Mouse (Mus musculus) forebrain, embryonic 12.5 days (tissue): Measurements from ENCODE around the gene Plekhm2. TPM values are rescaled to one million over a fixed set of nuclear protein-coding genes. Genes with fewer than 3 reads are reported as not detected.

Experiments
- ATAC-seq: fragments of 200-750 bp; cut with Nextera tagmentation; 2 replicates; pipeline ENCODE4 v1.8.0; 2017; ENCODE audit warnings: moderate TSS enrichment; ENCODE audit not compliant: low FRiP score
- H3K27ac ChIP-seq: fragments of 300-500 bp; sonication (generic); 2 replicates; pipeline ENCODE4 v1.5.1; 2016; ENCODE audit warnings: mild to moderate bottlenecking
- H3K27me3 ChIP-seq: fragments of 300-500 bp; sonication (generic); 2 replicates; pipeline ENCODE4 v1.6.1; 2016; ENCODE audit warnings: mild to moderate bottlenecking
- H3K36me3 ChIP-seq: fragments of 300-500 bp; sonication (generic); replicated peaks from 2 replicates; pipeline ENCODE4 v1.6.1; 2016; ENCODE audit warnings: mild to moderate bottlenecking
- H3K4me1 ChIP-seq: fragments of 300-500 bp; sonication (generic); 2 replicates; pipeline ENCODE4 v1.6.1; 2016
- H3K4me2 ChIP-seq: fragments of 300-500 bp; sonication (generic); 2 replicates; pipeline ENCODE4 v1.6.1; 2016; ENCODE audit warnings: mild to moderate bottlenecking, moderate library complexity
- H3K4me3 ChIP-seq: fragments of 300-500 bp; sonication (generic); replicated peaks from 2 replicates; pipeline ENCODE4 v1.5.1; 2016; ENCODE audit warnings: mild to moderate bottlenecking
- H3K9ac ChIP-seq: fragments of 300-500 bp; sonication (generic); 2 replicates; pipeline ENCODE4 v1.6.1; 2016; ENCODE audit warnings: mild to moderate bottlenecking
- H3K9me3 ChIP-seq: fragments of 300-500 bp; sonication (generic); 2 replicates; pipeline ENCODE4 v1.6.1; 2016
- WGBS: fragments of 180-500 bp; shearing (Covaris S2); methylation state at CpG from one replicate; pipeline ENCODE4 v1.1.7; 2016; 5-methylcytosine and 5-hydroxymethylcytosine counted together
- polyA plus RNA-seq: library from polyadenylated mRNA; unstranded; fragments of >200 nt; fragmentation: Nextera tagmentation; extraction: Ambion mirVana; gene quantifications from 2 replicates; pipeline ENCODE4 v1.2.1, GENCODE M21; 2016

The Plekhm2 gene
- polyA plus RNA-seq, 1 experiment from 2014 or later, result 6.6 TPM

- Histone ChIP-seq H3K36me3 (peaks cover 21% of the 10 kb centered on the region), H3K9me3 (no peaks in the 10 kb centered on the region), H3K27me3 (no peaks in the 10 kb centered on the region), H3K4me1 (peaks cover 10% of the 10 kb centered on the region), H3K9ac (no peak overlapping the region), H3K4me2 (no peak overlapping the region), H3K4me3 (no peak overlapping the region), H3K27ac (no peak overlapping the region)
- no peak for ATAC-seq
- WGBS, result 88% methylated on average over 6 of the region's 6 CpGs
Observed at GRCm38 (mm10) chr4:141658846-141659484, 5.7 kb downstream of the Plekhm2 start.

DNA sequence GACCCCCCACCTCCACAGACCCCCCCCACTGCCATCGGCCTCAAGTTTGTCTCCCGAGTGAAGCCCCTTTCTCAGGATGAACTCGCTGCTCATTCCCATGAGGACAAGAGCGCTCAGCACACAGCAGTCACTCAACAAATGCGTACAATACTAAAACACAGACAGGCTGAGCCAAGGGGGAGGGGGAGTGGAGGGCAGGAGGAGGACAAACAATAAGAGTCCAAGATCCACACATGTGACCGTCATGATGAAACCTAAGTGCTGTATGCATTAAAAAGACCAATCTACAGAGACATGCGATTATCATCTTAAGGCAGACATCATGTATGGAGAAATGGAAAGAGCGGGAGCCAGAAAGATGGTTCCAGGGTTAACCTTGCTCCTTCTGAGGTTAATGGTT, 7.8 kb downstream of the Plekhm2 start:
- Histone ChIP-seq H3K27ac (no peak overlapping the region), H3K36me3 (peaks cover 31% of the 10 kb centered on the region)
- 86% methylated on average over 8 of the region's 8 CpGs for WGBS

DNA sequence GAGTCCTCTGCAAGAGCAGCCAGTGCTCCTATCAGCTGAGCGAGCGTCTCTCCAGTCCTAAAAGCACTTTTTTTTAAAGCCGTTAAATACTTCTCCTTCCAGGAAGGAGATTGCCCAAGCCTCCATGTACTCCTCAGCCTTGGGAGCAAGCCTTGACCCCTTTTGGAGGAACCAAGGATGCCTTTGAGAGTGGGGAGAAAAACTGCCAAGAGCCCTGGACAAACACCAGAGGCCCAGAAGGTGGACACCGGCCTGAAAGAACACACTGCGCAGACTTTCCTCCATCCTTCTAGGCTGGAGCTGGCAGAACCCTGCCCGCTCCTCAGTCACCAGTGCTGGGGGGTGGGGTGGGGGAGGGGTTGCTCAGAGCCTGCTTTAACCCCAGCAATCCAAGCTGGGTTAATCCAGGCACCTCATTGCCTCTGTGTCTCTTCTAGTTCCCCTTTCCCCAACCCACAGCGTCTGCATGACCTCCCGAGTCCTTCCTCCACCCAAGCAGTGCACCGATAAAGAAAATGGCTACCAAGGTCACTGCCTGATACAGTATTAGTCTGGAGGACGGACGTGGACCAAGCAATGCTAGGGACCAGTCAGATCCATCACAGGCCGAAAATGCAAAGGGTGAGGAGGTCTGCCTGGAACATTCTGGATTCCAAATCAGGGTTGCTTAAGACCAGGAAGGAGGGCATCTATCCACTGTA, 8.6 kb downstream of the Plekhm2 start:
- no peak overlapping the region for H3K4me3 ChIP-seq
- ATAC-seq, result no peak
- H3K9ac ChIP-seq, result no peak overlapping the region
- H3K4me1 ChIP-seq, result 0 out of 2 replicates have a peak, but pooled peaks cover 3% of the 10 kb centered on the region
- no peak overlapping the region for H3K27ac ChIP-seq
- no peaks in the 10 kb centered on the region for H3K9me3 ChIP-seq
- H3K4me2 ChIP-seq, result no peak overlapping the region
- WGBS, result 91% methylated on average over 12 of the region's 12 CpGs
- no peaks in the 10 kb centered on the region for H3K27me3 ChIP-seq
- H3K36me3 ChIP-seq, result peaks cover 33% of the 10 kb centered on the region

More for the DNA sequence above, 7.8 kb downstream of the Plekhm2 start:
- no peak overlapping the region for H3K4me2 ChIP-seq
- no peaks in the 10 kb centered on the region for H3K9me3 ChIP-seq
- no peaks in the 10 kb centered on the region for H3K27me3 ChIP-seq
- ATAC-seq, result no peak
- no peak overlapping the region for H3K9ac ChIP-seq
- H3K4me3 ChIP-seq, result no peak overlapping the region
- 0 out of 2 replicates have a peak, but pooled peaks cover 3% of the 10 kb centered on the region for H3K4me1 ChIP-seq

GRCm38 (mm10) chr4:141654509-141654908, 10.2 kb downstream of the Plekhm2 start:
- H3K4me1 ChIP-seq, result peaks cover 5% of the 10 kb centered on the region; the same call in 1 of the 2 replicates
- H3K4me2 ChIP-seq, result no peak overlapping the region
- H3K4me3 ChIP-seq, result no peak overlapping the region
- peaks cover 26% of the 10 kb centered on the region for H3K36me3 ChIP-seq
- 92% methylated on average over 6 of the region's 6 CpGs for WGBS
- no peak overlapping the region for H3K27ac ChIP-seq
- no peak overlapping the region for H3K9ac ChIP-seq
- ATAC-seq, result no peak
- H3K27me3 ChIP-seq, result no peaks in the 10 kb centered on the region
- H3K9me3 ChIP-seq, result no peaks in the 10 kb centered on the region

- no peak for ATAC-seq
- peaks cover 12% of the 10 kb centered on the region; the same call in 1 of the 2 replicates for H3K4me1 ChIP-seq
- H3K36me3 ChIP-seq, result peaks cover 26% of the 10 kb centered on the region
- no peak overlapping the region for H3K4me3 ChIP-seq
- H3K27me3 ChIP-seq, result no peaks in the 10 kb centered on the region
- no peaks in the 10 kb centered on the region for H3K9me3 ChIP-seq
- H3K27ac ChIP-seq, result no peak overlapping the region
- H3K9ac ChIP-seq, result no peak overlapping the region
- 94% methylated on average over 13 of the region's 13 CpGs for WGBS
- H3K4me2 ChIP-seq, result no peak overlapping the region
Observed at GRCm38 (mm10) chr4:141653813-141654212, 10.9 kb downstream of the Plekhm2 start.

GRCm38 (mm10) chr4:141653044-141653443, 11.7 kb downstream of the Plekhm2 start:
- H3K36me3 ChIP-seq, result peaks cover 26% of the 10 kb centered on the region
- ATAC-seq, result no peak
- no peaks in the 10 kb centered on the region for H3K9me3 ChIP-seq
- H3K4me3 ChIP-seq, result no peak overlapping the region
- no peak overlapping the region for H3K27ac ChIP-seq
- peaks cover 13% of the 10 kb centered on the region; the same call in 1 of the 2 replicates for H3K4me1 ChIP-seq
- 93% methylated on average over 8 of the region's 8 CpGs for WGBS
- H3K9ac ChIP-seq, result no peak overlapping the region
- H3K4me2 ChIP-seq, result no peak overlapping the region
- H3K27me3 ChIP-seq, result no peaks in the 10 kb centered on the region

GRCm38 (mm10) chr4:141651944-141652343, 12.8 kb downstream of the Plekhm2 start:
- Histone ChIP-seq H3K27me3 (no peaks in the 10 kb centered on the region), H3K36me3 (peaks cover 23% of the 10 kb centered on the region), H3K9ac (no peak overlapping the region), H3K27ac (no peak overlapping the region; the same call in 1 of the 2 replicates), H3K4me1 (peaks cover 10% of the 10 kb centered on the region; the same call in 1 of the 2 replicates), H3K9me3 (no peaks in the 10 kb centered on the region), H3K4me2 (no peak overlapping the region), H3K4me3 (no peak overlapping the region)
- WGBS, result 91% methylated on average over 10 of the region's 10 CpGs
- ATAC-seq, result no peak

DNA sequence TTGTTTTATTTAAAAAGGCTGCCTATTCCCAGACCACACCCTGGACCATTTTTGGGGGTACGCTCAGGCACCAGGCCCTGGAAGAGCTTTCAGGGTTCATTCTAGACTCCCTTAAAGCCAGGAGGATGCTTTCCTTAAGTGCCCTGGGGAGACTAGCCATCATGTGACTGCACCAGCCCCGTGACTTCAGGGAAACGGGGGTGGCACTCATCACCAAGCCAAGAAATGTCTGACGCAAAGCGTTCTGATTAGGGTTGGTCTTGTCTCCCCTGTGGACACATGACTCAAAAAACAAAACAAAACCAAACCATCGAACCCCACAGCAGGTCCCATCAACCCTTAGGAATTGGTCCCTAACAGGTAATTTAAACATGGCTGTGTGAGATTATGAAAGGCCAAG, 13.4 kb downstream of the Plekhm2 start:
- H3K4me2 ChIP-seq, result no peak overlapping the region
- H3K9ac ChIP-seq, result no peak overlapping the region
- H3K4me3 ChIP-seq, result no peak overlapping the region
- peaks cover 10% of the 10 kb centered on the region; the same call in 1 of the 2 replicates for H3K4me1 ChIP-seq
- no peaks in the 10 kb centered on the region for H3K9me3 ChIP-seq
- no peak overlapping the region for H3K27ac ChIP-seq
- 96% methylated on average over 6 of the region's 6 CpGs for WGBS
- H3K36me3 ChIP-seq, result peaks cover 25% of the 10 kb centered on the region
- no peak for ATAC-seq
- H3K27me3 ChIP-seq, result no peaks in the 10 kb centered on the region

DNA sequence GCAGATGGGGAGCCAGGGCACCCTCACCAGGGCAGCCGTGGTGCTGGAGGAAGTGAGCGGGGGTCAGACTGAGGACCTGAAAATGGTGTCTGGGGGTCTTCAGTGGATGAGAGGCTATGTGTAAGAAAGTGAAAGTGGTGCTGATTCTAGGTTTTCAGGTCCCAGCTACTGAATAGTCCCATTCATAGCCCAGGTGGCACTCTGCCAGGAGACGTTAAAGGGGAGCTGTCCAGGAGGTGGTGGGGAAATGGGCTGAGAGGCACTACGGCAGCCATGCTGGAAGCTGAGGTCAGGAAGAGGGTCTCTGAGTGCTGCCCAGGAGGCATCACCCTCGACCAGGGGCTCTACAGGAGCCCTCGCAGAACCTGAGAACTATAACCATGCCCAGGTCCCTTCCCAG, 15.5 kb downstream of the Plekhm2 start:
- WGBS, result 80% methylated on average over 6 of the region's 6 CpGs
- Histone ChIP-seq H3K9me3 (no peaks in the 10 kb centered on the region), H3K4me1 (peaks cover 10% of the 10 kb centered on the region; the same call in 1 of the 2 replicates), H3K27ac (peak overlapping the region; percentile 48; the same call in 1 of the 2 replicates), H3K4me2 (no peak overlapping the region), H3K9ac (no peak overlapping the region), H3K4me3 (no peak overlapping the region), H3K36me3 (peaks cover 22% of the 10 kb centered on the region), H3K27me3 (no peaks in the 10 kb centered on the region)
- ATAC-seq, result no peak

DNA sequence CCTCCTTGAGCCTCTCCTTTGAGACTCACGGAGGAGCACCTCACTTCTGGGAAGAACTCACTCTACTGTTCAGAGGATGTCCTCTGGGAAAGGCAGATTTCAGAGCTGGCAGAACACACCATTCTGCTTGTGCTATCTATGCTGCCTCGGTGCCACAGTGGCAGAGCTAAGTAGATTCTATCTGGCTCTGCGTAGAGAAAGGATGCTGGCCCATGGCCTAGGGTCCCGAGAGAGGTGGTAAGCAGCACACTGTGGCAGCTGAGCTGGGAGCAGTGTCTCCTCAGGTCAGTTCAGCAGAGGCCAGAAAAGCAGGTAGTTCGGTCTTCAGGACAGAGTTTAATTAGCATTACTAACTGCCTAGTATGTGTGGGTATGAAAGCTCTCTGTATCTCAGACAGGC, 16.4 kb downstream of the Plekhm2 start:
- H3K27ac ChIP-seq, result no peak overlapping the region
- peaks cover 19% of the 10 kb centered on the region for H3K4me1 ChIP-seq
- ATAC-seq, result no peak
- WGBS, result 94% methylated on average over 5 of the region's 5 CpGs
- H3K9me3 ChIP-seq, result no peaks in the 10 kb centered on the region
- H3K36me3 ChIP-seq, result peaks cover 14% of the 10 kb centered on the region
- no peak overlapping the region for H3K4me2 ChIP-seq
- no peak overlapping the region for H3K9ac ChIP-seq
- no peaks in the 10 kb centered on the region for H3K27me3 ChIP-seq
- no peak overlapping the region for H3K4me3 ChIP-seq

DNA sequence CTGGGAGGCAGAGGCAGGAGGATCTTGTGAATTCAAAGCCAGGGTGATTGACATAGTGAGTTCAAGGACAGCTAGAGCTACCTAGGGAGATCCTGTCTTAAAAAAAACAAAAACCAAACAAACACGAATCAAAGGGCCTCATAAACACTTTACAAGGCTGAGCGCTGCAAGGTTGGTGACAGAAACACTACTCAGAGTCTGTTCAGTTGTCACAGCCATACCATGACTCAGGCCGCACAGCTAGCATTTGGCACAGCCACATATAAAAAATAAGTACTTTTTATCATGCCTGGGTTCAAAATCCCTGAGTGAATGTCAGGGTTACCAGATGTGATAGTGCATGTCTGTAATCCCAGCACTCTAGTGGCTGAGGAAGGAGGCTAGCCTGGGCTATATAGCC, 17.5 kb downstream of the Plekhm2 start:
- Histone ChIP-seq H3K4me2 (no peak overlapping the region), H3K4me3 (no peak overlapping the region), H3K36me3 (peaks cover 11% of the 10 kb centered on the region), H3K27me3 (no peaks in the 10 kb centered on the region), H3K27ac (no peak overlapping the region), H3K4me1 (peaks cover 20% of the 10 kb centered on the region), H3K9ac (no peak overlapping the region), H3K9me3 (no peaks in the 10 kb centered on the region)
- no peak for ATAC-seq
- WGBS, result 96% methylated on average over 3 of the region's 3 CpGs

DNA sequence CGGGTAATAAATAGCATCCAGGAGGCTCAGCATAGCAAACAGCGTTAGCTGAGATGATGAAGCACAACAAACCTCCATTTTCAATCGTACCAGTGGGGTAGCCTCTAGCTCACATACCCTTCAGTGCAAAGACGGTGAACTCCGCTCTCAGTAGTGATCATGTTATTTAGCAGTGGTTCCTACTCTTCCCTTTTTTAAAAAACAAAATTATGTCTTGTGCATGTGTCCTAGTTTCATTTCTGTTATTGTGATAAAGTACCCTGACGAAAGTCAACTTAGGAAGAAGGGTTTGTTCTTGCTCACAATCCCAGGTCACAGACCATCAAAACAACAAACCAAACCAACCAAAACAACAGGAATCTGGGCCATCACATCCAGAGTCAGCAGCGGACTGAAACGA, 18.7 kb downstream of the Plekhm2 start:
- Histone ChIP-seq H3K9me3 (no peaks in the 10 kb centered on the region), H3K4me3 (no peak overlapping the region), H3K36me3 (peaks cover 15% of the 10 kb centered on the region), H3K4me1 (peaks cover 20% of the 10 kb centered on the region), H3K9ac (no peak overlapping the region), H3K27ac (no peak overlapping the region), H3K27me3 (no peaks in the 10 kb centered on the region), H3K4me2 (no peak overlapping the region)
- WGBS, result 95% methylated on average over 8 of the region's 8 CpGs
- no peak for ATAC-seq
